Mouse (Mus musculus): ENCODE results near the gene Tgfbr1. TPM values are rescaled to one million over a fixed set of nuclear protein-coding genes. Genes with fewer than 3 reads are reported as not detected.
"Not testable (repeated sequence)": the region's sequence is repeated elsewhere in the genome, so short reads cannot be mapped to it uniquely, and the experiment has no call there.

Gene Tgfbr1
- polyA plus RNA-seq, 1 experiment: 4.2 TPM

- WGBS: 78% methylated on average over 3 of the region's 3 CpGs
- no peak for DNase-seq (ENCODE audit: low read depth, low spot score)
Observed at GRCm38 (mm10) chr4:47336941-47337600, 16.0 kb upstream of the Tgfbr1 start.

- DNase-seq (ENCODE audit: low read depth, low spot score): no peak
- 67% methylated on average over 8 of the region's 8 CpGs for WGBS
Observed at GRCm38 (mm10) chr4:47342632-47343031, 10.4 kb upstream of the Tgfbr1 start.

GRCm38 (mm10) chr4:47347022-47347421 is 6.0 kb upstream of the Tgfbr1 start:
- 67% methylated on average over 4 of the region's 4 CpGs for WGBS
- no peak for DNase-seq (ENCODE audit: low read depth, low spot score)

DNA sequence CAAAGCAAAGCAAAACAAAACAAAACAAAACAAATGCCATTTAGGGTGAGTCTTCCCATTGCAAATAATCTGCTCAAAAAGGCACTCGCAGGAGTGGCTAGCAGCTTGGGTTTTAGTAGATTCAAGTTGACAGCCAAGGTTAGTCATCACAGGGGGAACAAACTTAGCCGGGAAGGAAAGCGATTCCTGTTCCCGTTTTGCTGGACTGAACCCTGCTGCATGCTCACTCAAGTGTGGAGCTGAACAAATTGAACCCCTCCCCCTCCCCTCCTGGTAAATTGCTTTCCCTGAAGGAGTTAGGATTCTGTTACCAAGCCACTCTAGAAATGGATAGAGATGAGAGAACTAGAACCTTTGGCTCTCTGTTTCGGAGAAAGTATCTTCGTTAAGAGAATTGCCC is 3.3 kb upstream of the Tgfbr1 start:
- 54% methylated on average over 6 of the region's 6 CpGs for WGBS
- no peak for DNase-seq (ENCODE audit: low read depth, low spot score)

DNA sequence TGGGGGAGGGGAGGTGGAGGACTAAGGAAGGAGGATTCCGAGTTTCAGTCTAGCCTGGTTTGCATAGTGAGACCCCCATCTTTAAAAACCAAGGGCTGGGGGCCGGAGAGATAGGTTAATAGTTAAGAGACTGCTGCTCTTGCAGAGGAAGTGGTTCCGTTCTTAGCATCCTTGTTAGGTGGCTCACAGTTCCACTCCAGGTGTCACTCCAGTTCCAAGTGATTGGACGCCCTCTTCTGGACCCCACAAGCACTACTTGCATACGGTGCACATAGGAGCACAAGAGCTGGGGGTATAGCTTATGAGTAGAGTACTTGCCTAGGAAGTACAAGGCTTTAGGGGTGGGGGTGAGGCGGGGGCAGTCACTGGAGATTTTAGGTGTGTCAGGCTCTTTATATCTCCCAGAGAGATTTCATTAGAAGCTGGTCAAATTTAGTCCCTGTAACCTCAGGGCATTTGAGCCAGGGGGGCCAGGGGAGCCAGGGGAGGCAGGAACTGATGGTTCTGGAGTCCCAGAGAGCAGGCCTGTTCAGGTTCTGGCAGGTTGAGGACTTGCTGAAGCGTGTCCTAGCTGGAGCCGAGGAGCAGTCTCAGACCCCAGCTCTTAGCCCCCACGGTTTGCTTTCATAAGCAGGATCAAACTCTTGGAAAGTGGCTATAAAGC is 1.5 kb upstream of the Tgfbr1 start:
- DNase-seq (ENCODE audit: low read depth, low spot score): no peak
- 26% methylated on average over 9 of the region's 9 CpGs for WGBS

- WGBS: under 1% methylated on average over 32 of the region's 32 CpGs
- DNase-seq (ENCODE audit: low read depth, low spot score): peak; percentile 11
Observed at GRCm38 (mm10) chr4:47352061-47352661, 861 bp upstream of the Tgfbr1 start.

DNA sequence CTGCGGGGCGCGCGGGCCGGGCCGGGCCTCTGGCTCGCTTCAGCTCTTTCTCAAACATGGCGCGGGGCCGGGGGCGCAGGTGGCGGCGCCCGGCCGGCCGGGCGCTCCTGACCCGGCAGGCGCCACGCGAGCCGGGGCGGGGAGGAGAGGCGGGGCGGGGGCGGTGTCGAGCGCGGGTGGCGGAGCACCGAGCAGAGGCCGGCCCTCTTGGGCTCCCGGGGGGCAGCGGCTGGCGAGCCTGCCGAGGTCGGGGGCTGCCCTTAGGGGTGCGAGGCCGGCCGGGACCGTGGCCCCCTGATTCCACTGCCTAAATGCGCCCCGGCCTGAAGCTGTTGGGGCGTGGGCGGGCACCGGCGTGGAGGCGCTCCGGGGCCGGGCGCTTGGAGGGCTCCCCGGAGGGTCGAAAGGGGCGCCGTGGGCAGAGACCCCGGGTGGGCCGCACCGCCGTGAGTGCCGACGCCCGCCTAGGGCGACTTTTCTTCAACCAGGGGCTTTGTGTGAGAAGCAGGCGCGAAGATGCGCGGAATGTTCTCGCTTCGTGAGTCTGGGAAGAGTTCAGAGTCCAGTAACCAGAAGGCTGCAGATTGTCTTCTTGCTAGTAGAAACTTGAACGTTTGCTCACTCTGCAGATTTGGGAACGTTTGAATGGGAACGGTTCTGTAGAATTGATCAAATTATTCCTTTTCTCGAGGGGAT is 542 bp downstream of the Tgfbr1 start:
- WGBS: 2% methylated on average over 61 of the region's 73 CpGs
- DNase-seq (ENCODE audit: low read depth, low spot score): peak; percentile 16

GRCm38 (mm10) chr4:47354304-47354703 is 1.3 kb downstream of the Tgfbr1 start:
- no peak for DNase-seq (ENCODE audit: low read depth, low spot score)
- WGBS: 37% methylated on average over 3 of the region's 3 CpGs

- no peak for DNase-seq (ENCODE audit: low read depth, low spot score)
- WGBS: 62% methylated on average over 2 of the region's 2 CpGs
Observed at GRCm38 (mm10) chr4:47362662-47363061, 9.6 kb downstream of the Tgfbr1 start.

- WGBS: 38% methylated on average over 3 of the region's 3 CpGs
- DNase-seq (ENCODE audit: low read depth, low spot score): no peak
Observed at GRCm38 (mm10) chr4:47363134-47363533, 10.1 kb downstream of the Tgfbr1 start.

- DNase-seq (ENCODE audit: low read depth, low spot score): no peak
- 63% methylated on average over 2 of the region's 2 CpGs for whole genome bisulfite sequencing
Observed at GRCm38 (mm10) chr4:47368717-47369116, 15.7 kb downstream of the Tgfbr1 start.

DNA sequence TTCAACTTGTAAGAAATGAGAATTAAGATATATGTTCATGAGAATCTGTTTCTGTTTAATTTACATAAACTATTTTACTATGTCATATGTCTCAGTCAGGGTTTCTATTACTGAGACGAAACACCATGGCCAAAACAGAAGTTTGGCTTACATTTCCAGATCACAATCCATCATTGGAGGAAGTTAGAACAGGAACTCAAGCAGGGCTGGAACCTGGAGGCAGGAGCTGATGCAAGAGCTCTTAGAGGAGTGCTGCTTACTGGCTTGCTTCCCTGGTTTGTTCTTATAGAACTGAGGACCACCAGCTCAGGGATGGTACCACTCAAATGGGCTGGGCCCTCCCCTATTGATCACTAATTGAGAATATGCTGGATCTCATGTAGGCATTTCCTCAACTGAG is 25.7 kb downstream of the Tgfbr1 start:
- WGBS: 65% methylated on average over 1 of the region's 1 CpGs
- no peak for DNase-seq (ENCODE audit: low read depth, low spot score)

GRCm38 (mm10) chr4:47382426-47382825 is 29.4 kb downstream of the Tgfbr1 start:
- 46% methylated on average over 1 of the region's 1 CpGs for WGBS
- no peak for DNase-seq (ENCODE audit: low read depth, low spot score)

- WGBS: 96% methylated on average over 2 of the region's 2 CpGs
- DNase-seq (ENCODE audit: low read depth, low spot score): not testable (repeated sequence)
Observed at GRCm38 (mm10) chr4:47391926-47392325, 38.9 kb downstream of the Tgfbr1 start.

DNA sequence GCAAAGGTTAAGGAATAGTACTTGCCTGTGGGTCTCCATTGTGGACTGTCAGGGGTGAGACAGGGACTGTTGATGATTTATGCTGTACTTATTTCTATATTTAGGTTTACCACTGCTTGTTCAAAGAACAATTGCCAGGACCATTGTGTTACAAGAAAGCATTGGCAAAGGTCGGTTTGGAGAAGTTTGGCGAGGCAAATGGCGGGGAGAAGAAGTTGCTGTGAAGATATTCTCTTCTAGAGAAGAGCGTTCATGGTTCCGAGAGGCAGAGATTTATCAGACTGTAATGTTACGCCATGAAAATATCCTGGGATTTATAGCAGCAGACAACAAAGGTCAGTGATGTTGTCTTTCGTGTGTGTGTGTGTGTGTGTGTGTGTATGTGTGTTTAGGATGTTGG is 43.2 kb downstream of the Tgfbr1 start:
- 85% methylated on average over 7 of the region's 7 CpGs for WGBS
- no peak for DNase-seq (ENCODE audit: low read depth, low spot score)

GRCm38 (mm10) chr4:47397951-47398687 is 45.1 kb downstream of the Tgfbr1 start:
- no peak for DNase-seq (ENCODE audit: low read depth, low spot score)

GRCm38 (mm10) chr4:47399824-47400223 is 46.8 kb downstream of the Tgfbr1 start:
- no peak for DNase-seq (ENCODE audit: low read depth, low spot score)

More at GRCm38 (mm10) chr4:47397951-47398687, 45.1 kb downstream of the Tgfbr1 start:
- WGBS: 76% methylated on average over 6 of the region's 6 CpGs

DNA sequence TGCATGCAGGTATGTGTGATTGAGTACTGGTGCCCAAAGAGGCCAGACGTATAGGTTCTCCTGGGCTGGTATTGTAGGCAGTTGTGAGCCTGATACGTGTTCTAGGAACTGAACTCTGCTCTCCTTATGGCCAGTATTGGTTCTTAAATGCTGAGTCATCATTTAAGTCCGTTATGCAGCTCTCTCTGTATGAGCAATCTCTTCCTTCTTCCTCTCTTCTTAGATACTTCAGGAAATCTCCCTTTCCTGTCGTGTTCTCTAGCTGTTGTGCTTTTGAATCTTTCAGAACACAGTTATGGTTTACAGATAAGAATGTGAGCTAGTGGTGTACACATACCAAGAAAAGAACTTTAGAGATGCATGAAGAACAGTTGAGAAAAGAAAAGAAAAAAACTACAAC is 47.3 kb downstream of the Tgfbr1 start:
- WGBS: 58% methylated on average over 4 of the region's 4 CpGs
- DNase-seq (ENCODE audit: low read depth, low spot score): no peak

DNA sequence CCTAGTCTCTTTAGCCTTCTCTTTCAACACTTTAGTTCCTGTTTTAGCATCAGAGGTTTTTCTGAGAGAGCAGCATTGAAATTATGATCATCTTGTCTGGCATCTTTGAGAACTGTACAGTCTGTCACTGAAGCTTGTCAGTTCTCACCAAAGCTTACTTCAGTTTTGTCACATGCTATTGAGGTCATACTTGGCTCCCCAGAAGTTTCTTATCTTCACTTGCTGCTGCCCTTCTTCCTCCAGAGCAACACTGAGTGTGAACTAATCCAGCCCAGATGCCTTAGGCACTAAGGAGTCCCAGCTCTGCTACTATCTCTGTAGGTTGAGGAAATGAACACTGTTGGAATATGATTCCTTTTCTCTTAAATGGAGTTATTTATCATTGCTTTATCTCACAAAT is 49.2 kb downstream of the Tgfbr1 start:
- DNase-seq (ENCODE audit: low read depth, low spot score): no peak

DNA sequence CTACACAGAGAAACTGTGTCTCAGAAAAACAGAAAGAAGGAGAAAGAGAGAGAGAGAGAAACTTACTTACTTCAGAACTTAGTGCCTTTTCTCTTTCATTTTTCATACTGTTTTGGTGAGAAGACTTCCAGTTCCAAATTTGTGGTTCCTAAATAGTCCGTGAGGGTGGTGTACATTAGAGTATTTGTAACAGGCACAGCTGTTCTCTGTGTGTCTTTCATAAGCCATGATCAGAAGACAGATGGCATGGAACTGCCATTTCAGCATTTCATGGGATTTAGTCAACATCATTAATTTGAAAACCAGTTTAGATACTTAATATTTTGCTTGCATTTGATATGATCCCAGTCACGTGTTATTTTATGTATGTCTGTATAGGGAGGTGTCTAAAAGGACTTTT is 51.5 kb downstream of the Tgfbr1 start:
- WGBS: 78% methylated on average over 2 of the region's 2 CpGs
- no peak for DNase-seq (ENCODE audit: low read depth, low spot score)

All from large intestine, adult 2 months (tissue).